Mouse (Mus musculus) MEL (cell line): ENCODE measurements around the gene Ppard. TPM values are rescaled to one million over a fixed set of nuclear protein-coding genes. Genes with fewer than 3 reads are reported as not detected.
A peak's percentile ranks its signal among the peaks of the same experiment; 100 is the strongest.

Experiments used
- DNase-seq: peaks from one replicate; pipeline ENCODE4 v3.0.0; 2011; ENCODE audit warnings: low read depth, low spot score
- H3K27ac ChIP-seq: 2 replicates; pipeline ENCODE4 v1.5.1; 2012; ENCODE audit warnings: low read depth, mild to moderate bottlenecking, control low read depth, low read length, moderate library complexity; ENCODE audit not compliant: control insufficient read depth
- H3K27me3 ChIP-seq, 2 experiments: fragments of 150-350 bp in 1 of 2; sonication (generic) in 1 of 2; 2 replicates each; pipeline ENCODE4 v1.6.1; 2012; ENCODE audit warnings: low read length in 2 of 2, mild to moderate bottlenecking in 2 of 2, improper control_type of control experiment in 1 of 2, moderate library complexity in 1 of 2; ENCODE audit not compliant: insufficient read depth in 2 of 2, control insufficient read depth in 1 of 2
- H3K36me3 ChIP-seq, 2 experiments: 2 replicates each; pipeline ENCODE4 v1.6.1; 2012 to 2014; ENCODE audit warnings: low read length in 2 of 2, improper control_type of control experiment in 1 of 2, inconsistent platforms in 1 of 2, mild to moderate bottlenecking in 1 of 2; ENCODE audit not compliant: insufficient read depth in 2 of 2, control insufficient read depth in 1 of 2
- H3K4me1 ChIP-seq, 2 experiments: fragments of 150-350 bp in 1 of 2; sonication (generic) in 1 of 2; 2 replicates each; pipeline ENCODE4 v1.6.1; 2012; ENCODE audit warnings: low read length in 2 of 2, improper control_type of control experiment in 1 of 2, mild to moderate bottlenecking in 1 of 2; ENCODE audit not compliant: insufficient read depth in 2 of 2, control insufficient read depth in 1 of 2
- H3K4me3 ChIP-seq, 2 experiments: fragments of 150-350 bp in 1 of 2; sonication (generic) in 1 of 2; 2 replicates each; pipeline ENCODE4 v1.5.1; 2012; ENCODE audit warnings: low read depth in 2 of 2, low read length in 2 of 2, mild to moderate bottlenecking in 2 of 2, moderate library complexity in 2 of 2, control low read depth in 1 of 2, improper control_type of control experiment in 1 of 2; ENCODE audit not compliant: control insufficient read depth in 1 of 2, insufficient read depth in 1 of 2
- H3K79me2 ChIP-seq: 2 replicates; pipeline ENCODE4 v1.6.1; 2012; ENCODE audit warnings: mild to moderate bottlenecking, low read length, moderate library complexity; ENCODE audit not compliant: control insufficient read depth, poor library complexity, insufficient read depth
- H3K9ac ChIP-seq: 2 replicates; pipeline ENCODE4 v1.6.1; 2012; ENCODE audit warnings: low read depth, mild to moderate bottlenecking, control low read depth, low read length, moderate library complexity; ENCODE audit not compliant: control insufficient read depth, poor library complexity, severe bottlenecking
- H3K9me3 ChIP-seq: fragments of 150-350 bp; sonication (generic); replicated peaks from 2 replicates; pipeline ENCODE4 v1.6.1; 2012; ENCODE audit warnings: mild to moderate bottlenecking, low read length, improper control_type of control experiment, moderate library complexity; ENCODE audit not compliant: insufficient read depth
- BHLHE40 ChIP-seq: IDR thresholded peaks from 2 replicates; pipeline ENCODE4 v1.6.1; 2012; ENCODE audit warnings: low read depth, mild to moderate bottlenecking, inconsistent platforms, low read length, improper control_type of control experiment, borderline replicate concordance
- CTCF ChIP-seq, 3 experiments: IDR thresholded peaks in 2 of 3; conservative IDR thresholded peaks in 1 of 3; 2 replicates each; pipeline ENCODE4 v1.5.1; 2011 to 2012; ENCODE audit warnings: low read length in 3 of 3, low read depth in 2 of 3, mild to moderate bottlenecking in 2 of 3, improper control_type of control experiment in 1 of 3, inconsistent platforms in 1 of 3, mixed read lengths in 1 of 3, moderate library complexity in 1 of 3; ENCODE audit not compliant: control insufficient read depth in 1 of 3, insufficient read depth in 1 of 3, poor library complexity in 1 of 3, severe bottlenecking in 1 of 3
- GABPA ChIP-seq: IDR thresholded peaks from 2 replicates; pipeline ENCODE4 v1.6.1; 2012; ENCODE audit warnings: low read depth, mild to moderate bottlenecking, inconsistent platforms, low read length, improper control_type of control experiment, moderate library complexity
- JUND ChIP-seq: IDR thresholded peaks from 2 replicates; pipeline ENCODE4 v1.6.1; 2011; ENCODE audit warnings: low read depth, mild to moderate bottlenecking, improper control_type of control experiment, low read length
- KAT2A ChIP-seq: conservative IDR thresholded peaks from 2 replicates; pipeline ENCODE4 v1.6.1; 2012; ENCODE audit warnings: low read depth, low read length, improper control_type of control experiment, inconsistent platforms
- MAFK ChIP-seq: IDR thresholded peaks from 2 replicates; pipeline ENCODE4 v1.6.1; 2011; ENCODE audit warnings: low read depth, mild to moderate bottlenecking, low read length, improper control_type of control experiment, borderline replicate concordance
- MAX ChIP-seq: IDR thresholded peaks from 2 replicates; pipeline ENCODE4 v1.6.1; 2011; ENCODE audit warnings: low read length, improper control_type of control experiment
- MAZ ChIP-seq: IDR thresholded peaks from 2 replicates; pipeline ENCODE4 v1.6.1; 2012; ENCODE audit warnings: low read depth, mild to moderate bottlenecking, inconsistent platforms, low read length, improper control_type of control experiment
- NELFE ChIP-seq: IDR thresholded peaks from 2 replicates; pipeline ENCODE4 v1.6.1; 2011; ENCODE audit warnings: low read depth, low read length, improper control_type of control experiment
- POLR2AphosphoS2 ChIP-seq: IDR thresholded peaks from 2 replicates; pipeline ENCODE4 v1.6.1; 2011; ENCODE audit warnings: low read length, improper control_type of control experiment
- POLR2AphosphoS5 ChIP-seq: IDR thresholded peaks from 2 replicates; pipeline ENCODE4 v1.6.1; 2012; ENCODE audit warnings: low read depth, borderline replicate concordance, mild to moderate bottlenecking, inconsistent platforms, low read length, moderate library complexity, mixed read lengths
- RCOR1 ChIP-seq: IDR thresholded peaks from 2 replicates; pipeline ENCODE4 v1.6.1; 2012; ENCODE audit warnings: low read depth, mild to moderate bottlenecking, inconsistent platforms, low read length, improper control_type of control experiment
- SIN3A ChIP-seq: IDR thresholded peaks from 2 replicates; pipeline ENCODE4 v1.6.1; 2012; ENCODE audit warnings: low read length, improper control_type of control experiment, inconsistent platforms
- SMC3 ChIP-seq: IDR thresholded peaks from 2 replicates; pipeline ENCODE4 v1.6.1; 2011; ENCODE audit warnings: low read depth, low read length, improper control_type of control experiment
- TBP ChIP-seq: IDR thresholded peaks from 2 replicates; pipeline ENCODE4 v1.8.0; 2011; ENCODE audit warnings: low read depth, low read length, improper control_type of control experiment
- USF2 ChIP-seq, 2 experiments: IDR thresholded peaks; 2 replicates each; pipeline ENCODE4 v1.6.1; 2011 to 2012; ENCODE audit warnings: improper control_type of control experiment in 2 of 2, low read length in 2 of 2, borderline replicate concordance in 1 of 2, inconsistent platforms in 1 of 2, low read depth in 1 of 2, mild to moderate bottlenecking in 1 of 2; ENCODE audit not compliant: insufficient read depth in 1 of 2
- ZMIZ1 ChIP-seq: IDR thresholded peaks from 2 replicates; pipeline ENCODE4 v1.6.1; 2012; ENCODE audit warnings: low read depth, mild to moderate bottlenecking, inconsistent platforms, low read length, improper control_type of control experiment, moderate library complexity
- ZNF384 ChIP-seq: IDR thresholded peaks from 2 replicates; pipeline ENCODE4 v1.6.1; 2012; ENCODE audit warnings: low read depth, mild to moderate bottlenecking, inconsistent platforms, low read length, improper control_type of control experiment
- polyA plus RNA-seq, 2 experiments: library from polyadenylated mRNA; stranded (reverse) in 1 of 2; unstranded in 1 of 2; fragments of >175 nt in 1 of 2; fragments of >200 nt in 1 of 2; gene quantifications; 2 replicates each; pipeline versions ENCODE4 v1.2.1 to v1.2.4; 2012; ENCODE audit warnings: low replicate concordance in 2 of 2, low read depth in 1 of 2; ENCODE audit not compliant: insufficient read length in 2 of 2, insufficient read depth in 1 of 2, missing spikeins in 1 of 2
- total RNA-seq: library from RNA; depleted of rRNA; stranded (reverse); fragments of 300-350 nt; gene quantifications from 2 replicates; pipeline ENCODE4 v1.2.3, GENCODE M21; 2012

The Ppard gene
- total and polyA plus RNA-seq, 3 experiments, result 3.5 to 12.7 TPM; not detected in 1

DNA sequence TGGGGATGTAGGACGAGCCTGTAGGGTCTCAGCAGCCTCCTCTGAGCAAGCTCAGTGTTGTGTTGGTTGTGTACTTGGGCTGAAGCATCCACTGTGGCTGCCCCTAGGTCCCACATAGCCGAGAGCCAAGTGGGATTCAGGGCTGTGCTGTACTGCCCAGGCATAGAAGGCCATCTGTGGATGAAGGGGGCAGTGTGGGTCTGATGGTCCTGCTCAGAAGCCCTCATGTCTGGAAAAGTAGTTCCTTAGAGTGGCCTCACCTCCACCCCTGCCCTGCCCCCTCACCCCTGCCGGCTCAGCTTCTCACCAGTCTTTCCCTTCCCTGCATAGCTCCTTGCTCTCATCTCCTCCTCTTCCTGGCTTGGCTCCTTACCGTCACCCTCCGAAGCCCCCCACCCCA, 23.2 kb downstream of the Ppard start:
- no peak for TF ChIP-seq USF2 (IDR thresholded peaks at IDR 0.05; ENCODE audit: borderline replicate concordance in 1 of 2, insufficient read depth in 1 of 2, low read depth in 1 of 2, low read length in 2 of 2)
- no peak for TF ChIP-seq TBP
- TF ChIP-seq GABPA, result no peak
- no peak for TF ChIP-seq BHLHE40
- TF ChIP-seq MAX, result no peak
- no peak for TF ChIP-seq POLR2AphosphoS5
- no peak for TF ChIP-seq POLR2AphosphoS2
- TF ChIP-seq SMC3, result no peak
- TF ChIP-seq RCOR1, result no peak
- no peak for TF ChIP-seq ZMIZ1
- no peak for TF ChIP-seq MAFK
- no peak for TF ChIP-seq NELFE
- TF ChIP-seq KAT2A, result no peak
- no peak for TF ChIP-seq JUND
- no peak for TF ChIP-seq CTCF (IDR thresholded peaks at IDR 0.05 in 2 of 3, conservative IDR thresholded peaks at IDR 0.05 in 1 of 3; ENCODE audit: control insufficient read depth in 1 of 3, insufficient read depth in 1 of 3, low read depth in 2 of 3, low read length in 3 of 3, poor library complexity in 1 of 3, severe bottlenecking in 1 of 3)
- H3K27ac ChIP-seq, result no peak overlapping the region
- H3K4me3 ChIP-seq, result no peak overlapping the region
- H3K9ac ChIP-seq, result no peak overlapping the region
- DNase-seq, result no peak
- H3K9me3 ChIP-seq, result no peaks in the 10 kb centered on the region
- no peaks in the 10 kb centered on the region for H3K79me2 ChIP-seq
- peaks cover 0 to 12% of the 10 kb centered on the region in 2 experiments; a peak in 3 of 4 replicates for H3K36me3 ChIP-seq
- H3K27me3 ChIP-seq, result no peaks in the 10 kb centered on the region
- peaks cover 3 to 17% of the 10 kb centered on the region in 2 experiments; a peak in 3 of 4 replicates for H3K4me1 ChIP-seq

- DNase-seq, result peak; percentile 59
- H3K27me3 ChIP-seq, result no peaks in the 10 kb centered on the region
- H3K4me3 ChIP-seq, result no peak overlapping the region
- H3K9me3 ChIP-seq, result no peaks in the 10 kb centered on the region
- TF ChIP-seq POLR2AphosphoS2 (no peak), MAZ (no peak), ZNF384 (peak; percentile 24; the same call in 1 of the 2 replicates), SIN3A (no peak)
- no peaks in the 10 kb centered on the region for H3K79me2 ChIP-seq
- peak overlapping the region; percentile 16; the same call in 1 of the 2 replicates for H3K9ac ChIP-seq
- peak overlapping the region; percentile 22; the same call in 1 of the 2 replicates for H3K27ac ChIP-seq
- H3K36me3 ChIP-seq, result peaks cover 0 to 12% of the 10 kb centered on the region in 2 experiments; a peak in 3 of 4 replicates
- H3K4me1 ChIP-seq, result peaks cover 3 to 17% of the 10 kb centered on the region in 2 experiments; a peak in 3 of 4 replicates
These were observed 24.3 kb downstream of the Ppard start for GRCm38 (mm10) chr17:28256651-28257328.
